Mouse (Mus musculus) midbrain, embryonic 15.5 days (tissue): ENCODE measurements around the gene Peli2. TPM values are rescaled to one million over a fixed set of nuclear protein-coding genes. Genes with fewer than 3 reads are reported as not detected.

ENCODE experiments used
- ATAC-seq: fragments of 200-750 bp; cut with Nextera tagmentation; replicated peaks from 2 replicates; pipeline ENCODE4 v1.8.0; 2017; ENCODE audit warnings: moderate TSS enrichment
- H3K27ac ChIP-seq: fragments of 300-500 bp; sonication (generic); 2 replicates; pipeline ENCODE4 v1.5.1; 2015; ENCODE audit warnings: mild to moderate bottlenecking, inconsistent platforms
- H3K27me3 ChIP-seq: fragments of 300-500 bp; sonication (generic); replicated peaks from 2 replicates; pipeline ENCODE4 v1.6.1; 2015; ENCODE audit warnings: inconsistent platforms
- H3K36me3 ChIP-seq: fragments of 300-500 bp; sonication (generic); replicated peaks from 2 replicates; pipeline ENCODE4 v1.6.1; 2015; ENCODE audit warnings: inconsistent platforms
- H3K4me1 ChIP-seq: fragments of 300-500 bp; sonication (generic); 2 replicates; pipeline ENCODE4 v1.6.1; 2015; ENCODE audit warnings: inconsistent platforms
- H3K4me2 ChIP-seq: fragments of 300-500 bp; sonication (generic); 2 replicates; pipeline ENCODE4 v1.6.1; 2015; ENCODE audit warnings: inconsistent platforms, mild to moderate bottlenecking, moderate library complexity
- H3K4me3 ChIP-seq: fragments of 300-500 bp; sonication (generic); 2 replicates; pipeline ENCODE4 v1.5.1; 2015; ENCODE audit warnings: mild to moderate bottlenecking, inconsistent platforms
- H3K9ac ChIP-seq: fragments of 300-500 bp; sonication (generic); 2 replicates; pipeline ENCODE4 v1.6.1; 2015; ENCODE audit warnings: mild to moderate bottlenecking, inconsistent platforms
- H3K9me3 ChIP-seq: fragments of 300-500 bp; sonication (generic); 2 replicates; pipeline ENCODE4 v1.6.1; 2016; ENCODE audit warnings: inconsistent platforms
- WGBS: fragments of 180-500 bp; shearing (Covaris S2); methylation state at CpG from one replicate; pipeline ENCODE4 v1.1.7; 2015; ENCODE audit warnings: mixed read lengths; 5-methylcytosine and 5-hydroxymethylcytosine counted together
- polyA plus RNA-seq: library from polyadenylated mRNA; unstranded; fragments of >200 nt; fragmentation: Nextera tagmentation; extraction: Ambion mirVana; gene quantifications from 2 replicates; pipeline ENCODE4 v1.2.1, GENCODE M21; 2015

The Peli2 gene
- polyA plus RNA-seq, 1 experiment from 2014 or later: 8.5 TPM

DNA sequence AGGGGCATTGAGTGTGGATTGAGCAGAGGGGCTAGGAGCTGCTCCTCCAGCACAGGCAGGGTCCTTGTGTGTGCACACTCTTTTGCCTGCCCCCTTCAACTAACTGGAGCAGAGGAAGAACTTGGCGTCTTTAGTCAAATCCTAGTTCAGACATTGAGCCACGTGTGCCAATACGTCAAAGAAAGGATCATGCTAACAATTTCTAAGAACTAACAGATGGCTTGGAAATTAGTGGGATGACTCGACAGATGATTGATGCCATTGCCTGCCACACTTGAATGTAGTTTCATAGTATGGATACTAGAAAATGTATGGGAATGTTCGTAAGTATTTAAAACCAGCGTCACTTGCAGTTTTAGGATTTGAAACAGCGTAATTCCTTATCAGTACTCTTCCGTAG is 54.5 kb downstream of the Peli2 start:
- WGBS: 86% methylated on average over 8 of the region's 8 CpGs
- ATAC-seq: no peak
- no peak overlapping the region for H3K9ac ChIP-seq

DNA sequence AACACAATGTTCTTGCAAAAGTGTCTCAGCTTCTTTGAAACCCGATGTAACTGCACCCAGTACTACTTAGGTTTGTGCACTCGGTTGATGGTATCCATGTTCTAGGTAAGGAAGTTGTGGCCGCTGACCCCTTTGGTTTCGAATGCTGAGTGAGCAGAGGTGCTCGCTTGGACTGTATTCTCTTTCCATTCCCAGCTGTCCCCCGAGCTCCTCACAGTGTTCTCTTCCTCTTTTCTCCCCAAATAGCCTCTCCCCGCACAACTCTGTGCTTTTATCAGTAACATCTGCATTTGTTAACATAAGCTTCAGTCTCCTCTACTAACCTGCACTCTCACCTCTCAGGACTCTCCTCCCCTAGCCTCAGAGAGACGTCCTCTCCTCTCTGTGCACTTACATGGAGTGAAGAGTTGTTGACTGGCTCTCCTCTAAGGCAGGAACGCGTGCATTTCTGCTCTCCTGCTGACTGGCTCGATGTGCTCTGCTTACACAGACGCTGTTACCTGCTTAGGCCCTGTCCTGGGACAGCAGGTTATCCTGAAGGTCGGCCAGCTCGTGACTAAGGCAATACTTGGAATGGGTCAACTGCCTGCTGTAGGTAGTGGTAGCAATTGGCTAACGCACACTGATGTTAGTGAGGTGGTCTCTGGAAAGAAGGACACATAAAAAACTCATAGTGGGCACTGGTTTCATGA is 57.8 kb downstream of the Peli2 start:
- Histone ChIP-seq H3K9me3 (no peaks in the 10 kb centered on the region), H3K9ac (no peak overlapping the region), H3K27ac (no peak overlapping the region), H3K36me3 (0 out of 2 replicates have a peak, but pooled peaks cover 2% of the 10 kb centered on the region), H3K4me3 (no peak overlapping the region), H3K27me3 (no peaks in the 10 kb centered on the region), H3K4me1 (no peaks in the 10 kb centered on the region), H3K4me2 (no peak overlapping the region)
- 90% methylated on average over 15 of the region's 15 CpGs for WGBS
- no peak for ATAC-seq

More for the DNA sequence above, 54.5 kb downstream of the Peli2 start:
- Histone ChIP-seq H3K4me1 (peaks cover 17% of the 10 kb centered on the region), H3K9me3 (no peaks in the 10 kb centered on the region), H3K4me3 (no peak overlapping the region), H3K36me3 (no peaks in the 10 kb centered on the region), H3K27ac (no peak overlapping the region), H3K4me2 (no peak overlapping the region), H3K27me3 (no peaks in the 10 kb centered on the region)

DNA sequence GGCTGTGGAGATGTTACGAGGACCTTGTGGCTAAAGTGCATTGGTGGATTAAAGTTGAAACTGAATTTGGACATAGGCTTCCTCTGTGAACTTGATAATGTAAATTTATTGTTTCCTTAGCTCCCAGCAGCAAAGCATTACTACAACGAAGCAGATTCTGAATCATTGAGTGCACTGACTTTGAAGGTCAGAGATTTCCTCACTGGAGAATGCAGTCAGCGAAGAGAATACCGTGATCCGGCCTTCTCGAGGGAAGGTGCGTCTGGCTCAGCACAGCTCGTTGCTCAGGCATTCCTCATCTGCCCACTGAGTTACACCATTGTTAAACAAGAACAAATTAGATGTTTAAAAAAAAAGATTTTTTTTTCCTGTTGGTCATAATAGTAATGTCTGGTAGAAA is 58.4 kb downstream of the Peli2 start:
- Histone ChIP-seq H3K27me3 (no peaks in the 10 kb centered on the region), H3K4me1 (no peaks in the 10 kb centered on the region), H3K4me2 (no peak overlapping the region), H3K27ac (no peak overlapping the region), H3K4me3 (no peak overlapping the region), H3K9ac (no peak overlapping the region), H3K9me3 (no peaks in the 10 kb centered on the region), H3K36me3 (0 out of 2 replicates have a peak, but pooled peaks cover 2% of the 10 kb centered on the region)
- WGBS: 79% methylated on average over 8 of the region's 8 CpGs
- no peak for ATAC-seq

DNA sequence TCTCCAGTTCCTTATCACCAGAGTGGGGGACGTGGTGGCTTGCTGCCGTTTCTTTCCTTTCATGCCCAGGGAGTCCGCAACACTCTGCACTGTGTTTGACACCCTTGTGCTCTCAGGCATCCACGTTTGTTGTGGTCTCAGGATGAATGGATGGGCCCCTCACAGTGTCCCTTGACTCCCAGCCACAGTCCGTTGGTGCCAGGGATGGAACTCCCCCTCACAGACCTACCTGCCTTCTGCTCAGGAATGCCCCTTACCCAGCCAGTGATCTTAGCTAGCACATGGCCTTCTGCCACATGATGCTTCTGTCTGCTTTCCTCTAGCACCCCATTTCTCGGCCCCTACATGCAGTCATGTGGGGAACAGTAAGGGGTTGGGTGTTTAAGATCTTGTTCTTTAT is 65.7 kb downstream of the Peli2 start:
- no peak overlapping the region for H3K4me3 ChIP-seq
- H3K36me3 ChIP-seq: 0 out of 2 replicates have a peak, but pooled peaks cover 2% of the 10 kb centered on the region
- no peak for ATAC-seq
- H3K27ac ChIP-seq: no peak overlapping the region
- no peaks in the 10 kb centered on the region for H3K4me1 ChIP-seq
- no peak overlapping the region for H3K9ac ChIP-seq
- H3K4me2 ChIP-seq: no peak overlapping the region
- H3K27me3 ChIP-seq: no peaks in the 10 kb centered on the region
- 87% methylated on average over 6 of the region's 6 CpGs for whole genome bisulfite sequencing
- H3K9me3 ChIP-seq: no peaks in the 10 kb centered on the region

DNA sequence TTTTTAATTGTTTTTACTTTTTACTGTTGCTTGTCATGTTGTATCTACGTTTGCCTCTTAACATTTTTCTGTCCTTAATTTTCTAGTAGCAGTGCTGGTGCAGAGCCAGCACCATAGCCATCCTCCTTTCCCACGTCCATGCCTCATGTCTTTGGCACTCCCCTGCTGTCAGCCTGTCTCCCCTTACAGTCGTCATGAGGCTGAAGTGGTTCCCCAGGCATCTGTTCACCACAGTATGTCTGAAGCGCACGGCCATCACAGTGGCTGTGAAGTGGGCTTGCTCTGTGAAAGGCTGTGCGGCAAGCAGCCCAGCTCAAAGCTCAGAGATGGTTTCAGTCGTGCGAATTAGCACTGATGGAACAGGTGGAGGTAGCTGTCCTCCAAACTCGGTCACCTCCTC is 66.5 kb downstream of the Peli2 start:
- no peaks in the 10 kb centered on the region for H3K27me3 ChIP-seq
- no peaks in the 10 kb centered on the region for H3K4me1 ChIP-seq
- ATAC-seq: no peak
- no peak overlapping the region for H3K9ac ChIP-seq
- H3K4me3 ChIP-seq: no peak overlapping the region
- 0 out of 2 replicates have a peak, but pooled peaks cover 2% of the 10 kb centered on the region for H3K36me3 ChIP-seq
- no peaks in the 10 kb centered on the region for H3K9me3 ChIP-seq
- 84% methylated on average over 9 of the region's 9 CpGs for WGBS
- H3K4me2 ChIP-seq: no peak overlapping the region
- no peak overlapping the region for H3K27ac ChIP-seq

DNA sequence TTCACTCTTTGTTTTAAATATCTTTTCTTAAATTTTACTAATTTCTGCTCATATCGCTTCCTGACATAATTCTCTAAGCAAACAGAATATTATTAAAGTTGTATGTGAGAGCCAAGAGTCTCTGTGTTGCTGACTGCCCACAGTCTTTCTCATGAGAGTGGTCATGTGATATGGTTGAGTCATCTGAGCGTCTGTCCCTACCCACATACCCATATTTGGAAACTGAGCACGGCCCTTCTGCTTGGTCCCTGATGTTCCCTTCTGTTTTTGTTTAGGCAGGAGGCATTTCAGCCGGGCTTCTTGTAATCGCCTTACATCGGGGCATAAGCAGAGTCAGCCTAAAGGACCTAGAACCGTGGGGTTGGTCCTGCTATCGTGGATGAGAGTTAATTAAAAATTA is 68.7 kb downstream of the Peli2 start:
- Histone ChIP-seq H3K36me3 (no peaks in the 10 kb centered on the region), H3K4me2 (no peak overlapping the region), H3K9ac (no peak overlapping the region), H3K9me3 (no peaks in the 10 kb centered on the region), H3K27me3 (no peaks in the 10 kb centered on the region), H3K27ac (no peak overlapping the region), H3K4me3 (no peak overlapping the region), H3K4me1 (0 out of 2 replicates have a peak, but pooled peaks cover 4% of the 10 kb centered on the region)
- ATAC-seq: no peak
- 69% methylated on average over 8 of the region's 8 CpGs for WGBS

DNA sequence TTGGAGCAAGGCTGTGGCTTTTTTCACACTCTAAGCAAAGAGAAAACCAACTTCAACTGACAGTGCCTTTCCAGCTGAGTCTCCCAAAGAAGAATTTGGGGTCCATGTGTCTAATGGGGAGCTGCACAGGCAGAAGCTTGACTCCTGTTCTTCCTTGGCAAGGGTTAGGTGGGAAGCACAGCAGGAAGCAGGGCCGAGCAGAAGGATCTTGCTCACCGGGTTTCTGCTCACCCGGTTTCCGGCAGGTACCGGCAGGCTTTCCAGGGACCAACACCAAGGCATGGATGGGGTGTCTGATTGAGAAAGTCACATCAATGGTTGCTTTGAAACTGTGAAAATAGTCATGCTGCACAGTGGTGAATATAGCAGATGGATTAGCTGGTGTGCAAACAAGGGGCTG is 70.3 kb downstream of the Peli2 start:
- no peak overlapping the region for H3K9ac ChIP-seq
- no peak overlapping the region for H3K27ac ChIP-seq
- no peak overlapping the region for H3K4me2 ChIP-seq
- no peaks in the 10 kb centered on the region for H3K36me3 ChIP-seq
- WGBS: 91% methylated on average over 5 of the region's 5 CpGs
- H3K4me3 ChIP-seq: no peak overlapping the region
- H3K4me1 ChIP-seq: peaks cover 9% of the 10 kb centered on the region; the same call in 1 of the 2 replicates
- no peak for ATAC-seq
- H3K27me3 ChIP-seq: no peaks in the 10 kb centered on the region
- H3K9me3 ChIP-seq: no peaks in the 10 kb centered on the region

DNA sequence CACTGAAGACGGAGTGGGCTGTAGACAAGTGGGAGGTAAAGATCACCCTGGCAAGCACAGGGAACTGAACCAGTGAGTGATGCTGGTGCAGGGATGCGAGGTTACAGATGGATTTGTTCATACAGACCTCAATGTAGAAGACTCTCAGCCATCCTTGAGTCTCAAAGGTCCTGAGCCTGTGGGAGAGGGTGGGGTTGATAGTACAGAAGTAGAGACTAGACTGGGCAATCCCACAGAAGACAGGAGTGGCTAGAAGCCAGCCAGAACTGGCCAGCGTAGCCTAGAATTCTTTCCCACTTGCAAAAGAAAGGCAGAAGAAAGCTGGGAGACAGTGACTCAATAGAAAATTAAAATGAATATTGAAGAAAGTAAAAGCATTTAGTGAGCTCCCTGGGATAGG is 71.3 kb downstream of the Peli2 start:
- 94% methylated on average over 3 of the region's 3 CpGs for WGBS
- H3K4me3 ChIP-seq: no peak overlapping the region

DNA sequence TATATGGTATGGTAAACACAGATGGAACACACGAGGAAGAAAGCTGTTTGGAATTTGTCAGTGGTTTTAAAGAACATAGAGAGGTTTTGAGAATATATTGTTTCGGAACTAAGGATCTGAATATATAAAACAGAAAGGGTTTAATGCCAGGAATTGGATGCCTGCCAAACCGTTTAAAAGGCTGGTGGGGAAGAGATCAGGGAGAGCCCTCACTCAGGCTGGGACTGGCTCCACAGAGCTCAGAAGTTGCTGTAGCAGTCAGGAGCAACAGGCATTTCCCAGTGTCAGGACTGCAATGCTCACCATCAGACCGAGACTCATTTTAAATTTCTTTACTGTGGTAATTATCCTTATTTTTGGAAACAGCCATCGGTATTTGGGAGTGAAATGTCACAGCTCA is 76.2 kb downstream of the Peli2 start:
- H3K27me3 ChIP-seq: 0 out of 2 replicates have a peak, but pooled peaks cover 3% of the 10 kb centered on the region
- no peak for ATAC-seq
- no peaks in the 10 kb centered on the region for H3K9me3 ChIP-seq
- H3K4me3 ChIP-seq: no peak overlapping the region
- no peak overlapping the region for H3K9ac ChIP-seq
- H3K27ac ChIP-seq: no peak overlapping the region
- H3K36me3 ChIP-seq: no peaks in the 10 kb centered on the region
- 31% methylated on average over 5 of the region's 5 CpGs for WGBS
- peaks cover 39% of the 10 kb centered on the region for H3K4me1 ChIP-seq
- H3K4me2 ChIP-seq: no peak overlapping the region

More for the DNA sequence above, 71.3 kb downstream of the Peli2 start:
- Histone ChIP-seq H3K36me3 (no peaks in the 10 kb centered on the region), H3K27ac (no peak overlapping the region), H3K27me3 (no peaks in the 10 kb centered on the region), H3K4me1 (peaks cover 15% of the 10 kb centered on the region; the same call in 1 of the 2 replicates), H3K4me2 (no peak overlapping the region), H3K9me3 (no peaks in the 10 kb centered on the region), H3K9ac (no peak overlapping the region)
- ATAC-seq: no peak

DNA sequence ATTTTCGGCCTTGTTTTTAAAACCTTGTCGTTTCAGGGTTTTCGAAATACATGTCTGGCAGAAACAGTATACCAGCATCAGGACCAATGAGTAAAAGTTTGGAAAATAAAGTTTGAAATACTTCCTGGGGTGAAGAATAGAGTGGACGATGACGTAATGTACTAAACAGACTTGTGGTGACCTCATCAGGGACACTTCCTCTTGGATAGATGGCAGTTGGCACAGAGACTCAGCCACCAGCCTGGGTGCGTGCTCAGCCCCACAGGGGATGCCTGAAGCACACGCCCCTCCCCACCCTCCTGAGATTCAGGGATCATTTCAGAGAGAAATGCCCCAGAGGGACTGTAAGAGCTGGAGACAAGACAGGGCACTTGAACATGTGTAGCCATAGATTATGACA is 76.7 kb downstream of the Peli2 start:
- ATAC-seq: no peak

DNA sequence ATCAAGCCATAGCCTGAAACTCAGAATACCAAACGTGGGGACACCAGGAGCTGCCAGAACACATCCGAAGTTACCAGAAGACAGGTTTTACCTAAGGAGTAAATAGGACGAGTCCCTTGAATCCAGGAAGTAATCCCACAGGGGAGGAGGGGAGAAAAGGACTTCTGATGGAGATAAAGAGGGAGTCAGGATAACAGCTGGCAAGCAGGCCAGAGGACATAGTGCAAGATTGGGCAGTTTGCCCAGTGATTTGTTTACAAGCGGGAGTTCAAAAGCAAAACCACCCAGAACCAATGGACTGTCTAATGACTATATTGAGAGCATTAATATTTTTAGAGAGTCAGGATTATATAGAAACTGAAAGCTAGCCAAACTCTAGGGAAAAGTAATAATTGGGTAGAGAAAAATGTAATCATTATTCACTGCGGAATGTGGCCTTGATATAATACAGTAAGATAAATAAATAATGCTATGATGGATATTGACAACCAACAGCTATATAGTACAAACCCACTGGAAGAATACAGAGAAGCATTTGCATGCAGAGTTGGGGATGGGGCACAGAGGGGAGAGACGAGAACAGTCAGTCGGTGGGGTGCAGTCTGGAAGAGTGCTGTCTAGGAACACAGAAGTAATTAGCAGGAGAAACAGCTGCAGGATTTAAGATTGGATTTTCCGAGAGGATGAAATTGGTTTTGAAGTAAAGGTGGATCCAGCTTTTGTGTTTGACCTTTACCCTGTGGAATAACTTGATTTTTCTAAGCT is 77.7 kb downstream of the Peli2 start:
- no peak overlapping the region for H3K27ac ChIP-seq
- 33% methylated on average over 8 of the region's 8 CpGs for WGBS

More for the DNA sequence above, 76.7 kb downstream of the Peli2 start:
- 68% methylated on average over 7 of the region's 7 CpGs for WGBS
- H3K36me3 ChIP-seq: no peaks in the 10 kb centered on the region
- H3K9ac ChIP-seq: no peak overlapping the region
- no peak overlapping the region for H3K4me2 ChIP-seq
- no peak overlapping the region for H3K4me3 ChIP-seq
- H3K27me3 ChIP-seq: 0 out of 2 replicates have a peak, but pooled peaks cover 3% of the 10 kb centered on the region
- H3K4me1 ChIP-seq: peaks cover 43% of the 10 kb centered on the region
- H3K27ac ChIP-seq: no peak overlapping the region
- no peaks in the 10 kb centered on the region for H3K9me3 ChIP-seq

DNA sequence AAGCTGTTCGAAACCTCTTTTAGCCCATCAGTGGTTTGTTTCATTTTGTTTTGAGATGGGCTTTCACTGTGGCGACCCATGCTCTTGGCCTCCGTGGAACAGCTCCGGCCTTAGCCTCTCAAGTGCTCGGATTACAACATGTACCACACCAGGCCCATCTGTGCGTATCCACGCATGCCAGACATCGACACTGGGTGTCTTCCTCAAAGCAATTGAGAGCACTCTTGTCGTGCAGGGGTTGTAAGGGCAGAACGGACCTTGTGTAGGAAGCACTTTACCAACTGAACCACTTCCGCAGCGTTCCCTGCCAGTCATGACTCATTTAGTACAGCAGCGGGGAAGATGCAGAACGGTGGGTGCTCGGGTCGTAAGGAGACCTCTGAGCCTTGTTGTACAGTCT is 78.3 kb downstream of the Peli2 start:
- Histone ChIP-seq H3K4me3 (no peak overlapping the region), H3K4me1 (peaks cover 45% of the 10 kb centered on the region), H3K27me3 (0 out of 2 replicates have a peak, but pooled peaks cover 3% of the 10 kb centered on the region), H3K36me3 (no peaks in the 10 kb centered on the region), H3K9me3 (no peaks in the 10 kb centered on the region), H3K27ac (no peak overlapping the region), H3K4me2 (no peak overlapping the region), H3K9ac (no peak overlapping the region)
- WGBS: 56% methylated on average over 16 of the region's 16 CpGs
- ATAC-seq: no peak

More for the DNA sequence above, 77.7 kb downstream of the Peli2 start:
- H3K4me2 ChIP-seq: no peak overlapping the region
- ATAC-seq: no peak
- H3K36me3 ChIP-seq: no peaks in the 10 kb centered on the region
- H3K9ac ChIP-seq: no peak overlapping the region
- H3K4me3 ChIP-seq: no peak overlapping the region
- H3K9me3 ChIP-seq: no peaks in the 10 kb centered on the region
- 0 out of 2 replicates have a peak, but pooled peaks cover 3% of the 10 kb centered on the region for H3K27me3 ChIP-seq
- peaks cover 47% of the 10 kb centered on the region for H3K4me1 ChIP-seq
